Mouse (Mus musculus): Measurements from ENCODE around the gene Spen. TPM values are rescaled to one million over a fixed set of nuclear protein-coding genes. Genes with fewer than 3 reads are reported as not detected.

Gene Spen
- total RNA-seq, 4 experiments from 2014 or later: 57.2 to 66.6 (median 62.1) TPM

DNA sequence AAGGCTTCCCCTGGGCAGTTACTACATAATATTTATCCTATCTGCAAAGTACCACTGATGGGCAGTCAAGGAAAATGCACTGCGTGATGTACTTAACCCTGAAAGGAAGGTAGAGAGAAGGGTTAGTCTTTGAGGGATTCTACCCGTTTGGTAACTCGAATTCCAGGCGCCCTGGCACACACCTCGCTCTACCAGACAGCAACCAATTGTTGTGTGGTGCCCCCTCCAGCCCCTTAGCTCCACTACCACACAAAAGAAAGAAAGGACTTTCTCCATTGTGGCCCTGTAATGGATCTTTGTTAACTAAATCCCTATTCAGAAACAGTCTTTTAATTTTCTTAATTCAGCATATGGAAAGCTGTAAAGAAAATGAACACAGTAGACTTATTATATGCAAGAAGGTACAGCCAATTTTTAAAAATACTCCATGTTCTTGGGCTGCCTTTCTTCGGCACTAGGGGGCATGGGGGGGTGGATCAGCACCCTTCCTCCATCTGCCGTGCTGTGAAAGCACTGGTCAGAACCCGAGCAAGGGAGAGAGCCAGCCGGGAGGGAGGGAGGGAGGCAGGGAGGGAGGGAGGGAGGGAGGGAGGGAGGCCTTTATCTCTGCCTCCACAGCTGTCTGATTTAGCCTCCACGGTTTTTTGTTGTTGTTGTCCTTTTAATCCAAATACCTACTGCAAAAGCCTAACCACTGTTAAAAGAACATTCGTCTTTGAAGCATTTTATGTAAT, 3.3 kb downstream of the Spen start:
- peak in 1 of 2 experiments; percentile 72 for DNase-seq (ENCODE audit: low spot score in 2 of 2)

DNA sequence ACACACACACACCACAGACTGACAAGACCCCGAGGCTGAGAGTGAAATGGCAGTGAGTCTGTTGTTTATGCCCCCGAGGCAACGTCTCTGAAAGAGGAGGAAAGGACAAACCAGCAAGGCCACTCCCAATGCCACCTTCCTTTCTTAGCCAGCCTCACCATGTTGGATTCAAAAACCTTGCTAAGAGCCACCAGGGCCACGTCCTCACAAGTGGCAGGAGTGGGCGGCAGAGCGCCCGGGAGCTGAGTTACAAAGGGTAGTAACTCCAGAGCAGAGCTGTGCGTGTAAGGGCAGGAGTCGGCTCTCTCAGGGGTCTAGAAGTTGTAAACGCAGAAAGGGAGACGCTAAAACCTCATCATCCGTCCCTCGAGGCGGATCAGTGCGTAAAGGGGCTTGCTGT, 7.4 kb downstream of the Spen start:
- DNase-seq (ENCODE audit: low spot score in 2 of 2): no peak

DNA sequence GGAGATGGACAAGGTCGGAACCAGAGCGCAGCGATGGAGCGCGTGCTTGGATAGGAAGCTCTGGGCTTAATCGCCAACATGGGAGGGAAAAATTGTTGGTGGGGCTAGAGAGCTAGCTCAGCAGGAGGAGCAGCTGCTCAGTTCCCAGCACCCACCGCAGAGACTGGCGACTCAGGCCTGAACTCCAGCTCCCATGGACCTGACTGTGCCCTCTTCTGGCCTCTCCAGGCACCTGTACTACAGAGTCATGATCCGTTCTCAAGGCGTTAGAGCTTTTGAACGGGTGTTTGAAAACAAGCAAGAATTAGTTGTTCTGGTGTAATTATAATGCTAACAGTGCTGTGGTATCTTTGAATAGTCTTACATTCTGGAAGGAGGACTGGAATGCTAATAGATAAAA, 9.5 kb downstream of the Spen start:
- DNase-seq (ENCODE audit: low spot score in 2 of 2): no peak

DNA sequence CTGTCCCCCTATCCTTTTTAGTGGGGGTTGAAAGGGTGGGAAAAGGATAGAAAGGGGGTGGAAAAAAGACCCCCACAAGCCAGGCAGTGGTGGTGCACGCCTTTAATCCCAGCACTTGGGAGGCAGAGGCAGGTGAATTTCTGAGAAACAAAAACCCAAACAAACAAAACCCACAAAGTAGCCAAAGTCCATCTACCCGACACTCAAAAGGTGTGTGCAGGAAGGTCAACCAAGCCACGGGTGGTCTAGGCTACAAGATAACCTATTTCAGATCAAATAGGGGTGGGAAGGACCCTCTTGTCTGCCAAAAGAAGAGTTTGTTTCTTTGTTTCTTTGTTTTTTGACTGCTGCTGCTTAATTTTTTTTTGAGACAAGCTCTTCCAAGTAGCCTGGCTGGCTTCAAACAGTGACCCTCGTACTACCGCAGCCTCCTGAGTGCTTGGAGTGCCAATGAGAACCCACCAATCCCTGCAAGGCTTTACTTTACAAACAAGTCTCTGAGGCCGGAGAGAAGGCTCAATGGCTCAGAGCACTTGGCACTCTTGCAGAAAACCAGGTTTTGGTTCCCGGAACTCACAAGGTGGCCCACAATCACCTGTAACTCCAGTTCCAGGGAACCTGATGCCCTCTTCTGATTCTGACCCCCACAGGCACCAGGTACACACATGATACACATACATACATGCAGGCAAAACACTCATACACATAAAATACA, 11.3 kb downstream of the Spen start:
- DNase-seq (ENCODE audit: low spot score in 2 of 2): no peak

DNA sequence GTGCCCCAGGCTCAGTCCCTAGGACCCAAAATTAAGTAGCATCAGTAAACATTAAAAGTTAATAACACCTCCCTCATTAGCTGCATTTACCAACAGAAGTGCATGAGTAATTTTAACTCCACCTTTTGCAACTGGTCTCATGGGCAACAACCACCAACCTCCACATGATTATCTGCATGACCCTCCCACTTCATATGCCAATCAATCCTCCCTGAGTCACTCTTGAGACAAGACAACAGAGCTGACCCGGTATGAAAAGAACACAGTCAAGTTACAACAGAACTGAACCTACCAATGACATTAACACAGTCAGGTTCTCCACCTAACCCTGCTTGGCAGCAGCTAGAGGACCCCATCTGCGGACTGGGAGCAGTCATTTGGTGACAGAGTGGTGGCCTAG, 12.5 kb downstream of the Spen start:
- no peak for DNase-seq (ENCODE audit: low spot score in 2 of 2)

DNA sequence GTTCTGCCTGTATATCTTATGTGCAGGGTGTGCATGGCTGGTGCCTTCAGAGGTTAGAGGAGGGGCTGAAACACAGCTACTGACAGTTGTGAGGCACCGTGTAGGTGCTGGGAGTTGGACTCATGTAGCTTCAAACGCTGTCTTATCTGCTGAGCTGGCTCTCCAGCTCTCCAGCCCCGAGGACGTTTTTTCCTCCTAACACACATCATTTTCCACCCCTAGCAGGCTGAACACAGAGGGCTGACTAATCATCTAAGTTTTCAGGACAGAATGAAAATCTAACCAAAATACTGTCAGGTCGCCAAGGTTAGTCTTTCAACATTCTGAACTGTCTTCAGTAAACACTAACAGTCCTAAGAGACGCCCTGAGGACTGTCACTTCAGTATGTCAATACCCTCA, 13.7 kb downstream of the Spen start:
- DNase-seq (ENCODE audit: low spot score in 2 of 2): no peak

DNA sequence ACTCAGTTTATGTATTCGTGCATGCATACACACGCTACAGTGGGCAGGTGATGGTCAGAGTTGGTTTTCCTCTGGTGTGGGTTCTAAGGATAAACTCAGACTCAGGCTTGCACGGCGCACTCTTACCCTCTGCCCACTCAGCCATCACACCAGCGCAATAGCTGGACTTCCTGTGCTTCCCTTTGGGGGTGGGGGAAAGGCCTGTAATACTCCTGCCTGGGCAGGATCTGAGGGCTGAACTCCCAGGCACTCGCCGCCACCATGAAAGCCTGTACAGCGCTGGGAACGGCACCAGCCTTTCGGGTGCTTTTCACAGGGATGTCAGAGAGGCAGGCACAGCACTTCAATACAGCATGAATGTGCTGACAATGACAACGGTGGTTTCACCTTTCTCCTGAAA, 15.3 kb downstream of the Spen start:
- no peak for DNase-seq (ENCODE audit: low spot score in 2 of 2)

DNA sequence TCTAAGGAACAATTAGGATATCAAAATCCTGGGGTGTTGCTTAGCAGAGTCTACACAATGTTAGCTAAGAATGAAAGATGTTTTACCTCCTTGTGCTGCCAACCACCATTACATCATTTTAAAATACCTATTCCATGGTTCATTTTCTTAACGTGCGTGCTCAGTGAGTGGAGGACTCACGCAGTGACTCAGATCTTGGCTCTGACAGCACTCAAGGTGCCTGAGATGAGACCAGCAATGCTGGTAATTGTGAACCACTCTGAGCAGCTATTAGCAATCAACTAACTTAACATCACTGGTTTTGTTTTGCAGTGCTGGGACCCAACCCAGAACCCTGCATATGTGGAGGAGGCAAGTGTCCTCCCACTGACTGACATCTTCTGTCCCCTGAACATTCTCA, 20.0 kb downstream of the Spen start:
- no peak for DNase-seq (ENCODE audit: low spot score in 2 of 2)

DNA sequence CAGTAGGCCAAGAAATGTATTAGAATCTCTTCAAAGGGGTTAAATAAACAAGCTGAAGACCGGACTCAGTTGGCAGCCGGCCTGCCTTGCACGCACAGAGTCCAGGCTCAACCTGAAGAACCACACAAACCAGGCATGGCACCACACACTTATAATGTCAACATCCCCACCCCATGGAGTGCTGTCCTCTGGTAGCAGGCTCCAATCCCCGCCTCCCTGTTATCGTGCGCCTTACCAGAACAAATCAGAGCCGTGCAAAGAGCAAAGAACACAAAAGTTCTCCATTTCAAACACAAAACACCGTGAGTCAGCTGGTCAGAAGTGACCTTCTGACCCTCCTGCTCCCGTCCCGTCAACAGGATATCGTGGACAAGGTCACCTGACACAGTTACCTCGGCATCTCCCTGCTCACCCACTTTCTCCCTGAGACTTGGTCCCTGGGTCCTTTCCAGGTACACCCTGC, 24.2 kb downstream of the Spen start:
- DNase-seq (ENCODE audit: low spot score in 2 of 2): no peak

DNA sequence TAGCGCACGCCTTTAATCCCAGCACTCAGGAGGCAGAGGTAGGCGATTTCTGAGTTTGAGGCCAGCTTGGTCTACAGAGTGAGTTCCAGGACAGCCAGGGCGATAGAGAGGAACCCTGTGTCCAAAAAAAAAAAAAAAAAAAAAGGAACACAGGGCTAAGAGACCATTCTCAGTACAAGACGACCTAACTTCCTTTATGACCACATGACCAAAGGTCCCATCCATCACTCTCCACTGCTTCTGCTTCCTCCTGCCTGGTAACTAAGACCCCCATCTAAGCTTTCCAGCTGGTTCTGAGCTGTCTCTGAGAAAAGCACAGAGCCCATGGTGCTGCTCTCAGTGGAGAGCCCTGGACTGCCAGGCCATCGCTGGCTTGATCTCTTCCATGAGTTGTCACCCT, 26.3 kb downstream of the Spen start:
- no peak for DNase-seq (ENCODE audit: low spot score in 2 of 2)

DNA sequence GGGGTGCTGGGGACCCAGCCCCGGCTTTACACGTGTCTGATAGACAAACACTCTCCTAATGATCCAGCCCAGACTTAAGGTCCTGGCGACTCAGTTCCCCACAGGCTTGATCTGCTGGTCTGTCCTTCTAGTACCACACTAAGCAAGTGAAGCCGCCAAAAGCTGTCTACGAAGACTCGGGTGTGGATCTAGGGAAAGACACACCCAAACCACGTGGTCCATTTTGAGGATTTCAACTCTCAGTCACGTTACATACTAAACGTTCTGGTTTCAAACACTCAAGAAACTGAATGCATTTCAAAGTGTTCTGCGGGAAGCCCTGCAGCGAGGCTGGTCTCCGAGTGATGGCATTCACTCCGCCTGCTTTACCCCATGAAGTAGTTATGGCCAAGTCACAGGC, 27.9 kb downstream of the Spen start:
- DNase-seq (ENCODE audit: low spot score in 2 of 2): no peak

DNA sequence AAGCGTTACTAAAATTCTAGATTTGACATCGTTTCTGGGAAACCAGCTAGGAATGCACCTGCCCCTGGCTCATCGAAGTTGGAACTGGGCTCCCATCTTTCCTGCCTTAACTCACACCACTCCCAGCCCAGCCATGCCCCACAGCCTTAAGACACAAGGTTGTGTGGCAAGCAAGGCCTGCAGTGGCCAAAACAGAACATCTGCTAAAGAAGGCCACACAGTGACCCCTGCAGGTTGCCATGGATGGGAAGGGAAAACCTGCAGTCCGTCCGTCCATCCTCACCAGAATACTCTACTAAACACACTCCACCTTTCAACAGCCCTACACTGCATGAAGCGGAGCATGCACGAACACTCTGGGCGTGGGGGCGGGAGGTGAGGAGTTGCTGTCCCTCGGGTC, 31.5 kb downstream of the Spen start:
- no peak for DNase-seq (ENCODE audit: low spot score in 2 of 2)

DNA sequence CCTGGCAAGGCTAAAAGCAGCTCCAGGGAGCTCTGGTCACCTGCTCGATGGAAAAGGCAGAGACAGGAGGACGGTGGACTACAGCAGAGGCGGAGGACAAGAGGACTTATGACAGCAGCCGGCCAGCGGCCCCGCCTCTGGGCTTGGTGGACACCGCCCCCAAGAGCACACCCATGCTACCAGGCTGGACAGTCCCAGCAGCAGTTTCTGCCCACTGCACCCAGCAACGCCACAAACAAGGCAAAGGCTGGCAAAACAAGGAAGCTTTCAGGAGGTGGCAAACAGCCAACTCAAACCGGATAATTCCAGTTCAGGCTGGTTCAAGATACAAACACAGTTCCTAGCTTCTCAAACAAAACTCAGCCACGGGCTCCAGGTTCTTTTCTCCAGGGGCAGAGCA, 32.0 kb downstream of the Spen start:
- peak; percentile 51 to 74 for DNase-seq (ENCODE audit: low spot score in 2 of 2)

DNA sequence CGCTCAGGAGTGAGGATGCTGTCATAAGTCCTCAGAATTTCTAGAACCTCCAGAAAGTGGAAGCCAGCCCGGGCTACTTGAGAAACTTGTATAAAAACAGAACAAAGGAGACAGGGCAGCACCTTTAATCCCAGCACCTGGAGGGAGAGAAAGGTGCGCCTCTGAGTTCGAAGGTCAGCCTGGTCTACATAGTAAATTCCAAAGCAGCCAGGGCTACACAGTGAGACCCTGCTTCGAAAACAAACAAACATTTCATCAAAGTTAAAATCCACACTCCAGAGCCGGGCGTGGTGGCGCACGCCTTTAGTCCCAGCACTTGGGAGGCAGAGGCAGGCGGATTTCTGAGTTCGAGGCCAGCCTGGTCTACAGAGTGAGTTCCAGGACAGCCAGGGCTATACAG, 32.6 kb downstream of the Spen start:
- DNase-seq (ENCODE audit: low spot score in 2 of 2): no peak

DNA sequence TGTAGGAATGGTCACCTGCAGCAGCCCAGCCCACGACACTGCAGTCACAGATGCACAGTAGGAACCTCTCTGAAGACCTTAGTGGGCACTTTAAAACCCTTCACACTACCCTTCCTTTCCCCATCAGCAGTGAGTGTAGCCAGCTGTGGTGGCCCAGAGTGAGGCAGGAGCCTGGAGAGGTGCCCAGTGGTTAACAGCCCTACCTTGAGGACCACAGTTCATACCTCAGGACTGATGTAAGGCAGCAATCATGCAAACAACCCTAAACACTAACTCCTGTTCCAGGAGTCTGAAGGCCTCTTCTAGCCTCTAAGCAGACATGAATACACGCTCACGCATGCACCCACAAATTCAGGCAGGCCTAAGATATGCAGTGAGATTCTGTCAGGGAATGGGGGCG, 33.9 kb downstream of the Spen start:
- DNase-seq (ENCODE audit: low spot score in 2 of 2): no peak

DNA sequence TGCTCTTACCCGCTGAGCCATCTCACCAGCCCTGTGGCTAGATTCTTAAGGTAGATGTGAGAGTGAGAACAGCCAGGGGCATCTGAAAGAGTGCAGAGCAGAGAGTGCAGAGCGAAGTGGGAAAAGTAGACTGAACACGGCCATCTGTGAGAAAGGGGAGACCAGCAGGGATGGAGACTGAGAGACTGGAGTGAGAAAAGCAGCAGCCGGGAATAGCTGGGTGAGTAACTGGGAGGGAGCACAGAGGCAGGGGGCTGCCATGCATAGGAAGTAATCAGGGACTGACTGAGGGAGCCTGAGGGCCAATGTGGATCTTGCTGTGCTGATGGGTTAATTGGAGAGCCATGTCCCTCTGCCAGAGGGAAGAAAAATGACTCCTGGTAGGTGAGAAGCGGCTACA, 35.7 kb downstream of the Spen start:
- DNase-seq (ENCODE audit: low spot score in 2 of 2): no peak

DNA sequence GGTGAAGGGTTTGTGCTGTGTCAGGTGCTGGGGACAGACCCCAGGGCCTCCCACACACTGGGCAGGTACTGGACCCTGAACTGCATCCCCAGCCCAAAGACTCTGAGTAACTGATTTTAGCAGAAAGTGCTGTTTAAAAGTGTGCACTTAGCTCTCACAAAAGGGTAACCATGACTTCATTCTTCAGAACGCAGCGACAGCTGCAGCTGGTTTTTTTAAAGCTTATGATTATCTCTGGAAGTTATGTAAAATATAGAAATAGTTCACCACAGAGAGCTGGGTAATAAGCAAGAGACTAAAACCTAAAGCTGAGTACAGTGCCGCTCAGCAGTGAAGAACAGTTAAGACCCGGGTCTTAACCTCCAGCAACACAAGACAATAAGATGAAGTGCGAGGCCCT, 37.3 kb downstream of the Spen start:
- no peak for DNase-seq (ENCODE audit: low spot score in 2 of 2)

DNA sequence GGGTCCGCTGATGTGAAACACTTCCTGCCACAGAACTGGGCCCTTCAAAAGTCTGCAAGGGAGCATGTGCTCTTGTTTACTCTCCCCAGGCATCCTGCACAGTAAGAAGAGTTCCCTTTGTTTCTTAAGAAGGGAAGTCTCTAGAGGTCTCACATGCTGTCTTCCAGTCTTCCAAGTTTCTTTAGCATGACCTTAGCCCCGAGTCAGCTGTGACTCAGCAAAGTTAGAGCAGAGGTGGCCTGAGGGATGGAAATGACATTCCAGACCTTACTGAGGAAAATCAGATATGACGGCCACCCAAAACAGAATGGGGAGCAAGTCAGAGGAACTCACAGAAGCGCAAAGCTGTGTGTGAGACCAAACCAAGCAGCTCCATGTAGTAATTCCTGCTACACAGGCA, 37.8 kb downstream of the Spen start:
- DNase-seq (ENCODE audit: low spot score in 2 of 2): no peak

DNA sequence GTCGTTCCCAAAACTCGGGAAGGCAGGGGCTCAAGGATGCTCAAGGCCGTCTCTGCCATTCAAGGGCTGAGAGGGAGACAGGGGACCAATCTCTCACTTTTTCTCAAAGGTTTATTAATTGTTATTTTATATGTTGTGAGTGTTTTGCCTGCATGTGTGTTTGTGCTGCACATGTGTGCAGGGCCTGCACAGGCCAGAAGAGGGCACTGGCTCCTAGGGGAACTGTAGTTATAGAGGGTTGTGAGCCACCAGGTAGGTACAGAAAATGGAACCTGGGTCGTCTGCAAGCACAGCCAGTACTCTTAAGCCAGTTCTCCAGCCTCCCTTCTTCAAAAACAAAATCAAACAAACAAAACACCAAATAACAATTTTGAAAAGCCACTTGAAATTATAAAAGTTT, 49.7 kb downstream of the Spen start:
- DNase-seq (ENCODE audit: low spot score in 2 of 2): no peak

DNA sequence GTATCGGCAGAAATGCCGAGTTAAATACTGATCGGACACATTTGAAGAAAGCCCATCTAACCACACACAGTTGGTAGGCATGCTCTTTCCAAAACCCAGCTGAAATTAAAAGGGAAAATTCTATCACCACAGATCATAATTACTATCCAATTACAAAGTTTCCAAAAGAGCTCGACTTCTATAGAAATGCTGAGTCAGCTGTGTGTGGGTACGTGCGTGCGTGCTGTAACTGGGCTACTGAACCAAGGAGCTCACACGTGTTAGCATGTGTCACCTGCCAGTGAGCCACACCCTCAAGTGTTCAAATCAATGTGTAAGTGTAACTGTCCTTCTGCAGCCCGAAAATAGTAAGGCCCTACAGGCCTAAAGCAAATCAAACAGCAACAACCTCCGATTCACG, 50.8 kb downstream of the Spen start:
- no peak for DNase-seq (ENCODE audit: low spot score in 2 of 2)

DNA sequence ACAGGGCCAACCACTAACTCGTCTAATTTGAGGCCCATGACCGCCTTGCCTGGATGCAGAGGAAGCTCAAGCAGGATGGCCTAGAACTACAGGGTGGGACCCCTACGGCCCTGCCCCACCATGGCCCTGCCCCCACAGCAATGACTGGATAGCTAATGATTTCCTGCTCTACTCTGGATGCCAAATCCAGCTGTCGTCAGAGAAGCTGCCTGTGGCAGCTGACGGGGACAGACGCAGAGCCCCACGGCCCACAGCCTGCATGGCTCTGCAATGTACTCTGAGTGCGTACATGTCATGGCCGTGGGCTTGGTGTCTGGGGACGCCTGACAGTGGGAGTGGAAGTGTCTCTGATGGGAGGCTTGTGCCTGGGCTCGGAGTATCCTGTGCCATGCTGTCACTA, 54.3 kb downstream of the Spen start:
- no peak for DNase-seq (ENCODE audit: low spot score in 2 of 2)

DNA sequence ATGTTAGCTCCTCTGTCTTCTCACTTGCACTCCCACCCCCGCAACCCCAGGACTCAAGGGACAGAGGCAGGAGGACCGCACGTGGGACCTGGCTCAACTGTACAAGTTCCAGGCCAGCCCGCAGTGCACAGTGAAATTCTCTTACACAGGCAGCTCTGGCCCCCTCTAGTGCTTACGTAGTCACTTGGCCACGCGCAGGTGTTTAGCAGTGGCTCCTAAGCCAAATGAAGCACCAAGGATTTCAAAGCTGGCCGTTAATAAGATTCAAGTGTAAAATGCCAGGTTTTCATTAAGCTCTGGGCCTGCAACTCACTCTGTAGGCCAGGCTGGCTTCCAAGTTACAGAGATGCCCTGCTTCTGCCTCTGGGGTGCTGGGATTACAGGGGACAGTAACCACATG, 59.0 kb downstream of the Spen start:
- DNase-seq (ENCODE audit: low spot score in 2 of 2): no peak

DNA sequence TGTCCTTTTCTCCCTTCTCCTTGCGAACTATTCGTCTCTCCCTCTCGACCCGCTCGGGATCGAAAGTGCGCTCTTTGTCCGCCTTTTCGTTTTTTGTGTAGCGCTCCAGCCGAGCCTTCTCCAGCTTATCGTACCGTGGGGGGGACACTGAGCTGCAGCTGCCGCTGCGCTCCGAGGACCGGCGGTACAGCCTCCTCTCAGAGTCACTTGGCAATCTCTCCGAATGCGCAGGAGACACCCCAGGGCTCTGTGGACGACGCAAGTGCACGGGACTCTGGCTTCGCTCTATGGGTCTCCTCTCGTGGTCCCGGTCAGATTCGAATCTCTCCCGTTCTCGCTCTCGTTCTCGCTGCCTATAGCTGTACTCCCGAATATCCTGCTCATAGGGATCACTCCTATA, 59.6 kb downstream of the Spen start:
- DNase-seq (ENCODE audit: low spot score in 2 of 2): no peak

All from left cerebral cortex, adult 8-10 months (tissue).